Mouse (Mus musculus) cerebellum, postnatal 4 days (tissue): ENCODE results near the gene Insl5.

Experiments used
- DNase-seq, 2 experiments: peaks; one replicate each; pipeline ENCODE4 v3.0.0; 2022; ENCODE audit warnings: low spot score in 2 of 2, mixed read lengths in 1 of 2

Insl5 gene

GRCm38 (mm10) chr4:103026621-103027020, at the start of gene Insl5:
Gene Insl5 (minus strand): TSS chr4:103026842.
- DNase-seq = no peak

GRCm38 (mm10) chr4:103070631-103071030, 44.0 kb upstream of the Insl5 start:
- DNase-seq = no peak

- DNase-seq = no peak
Measured at GRCm38 (mm10) chr4:103067906-103068655, 41.4 kb upstream of the Insl5 start.

- no peak for DNase-seq
Measured at GRCm38 (mm10) chr4:103064976-103065375, 38.3 kb upstream of the Insl5 start.

DNA sequence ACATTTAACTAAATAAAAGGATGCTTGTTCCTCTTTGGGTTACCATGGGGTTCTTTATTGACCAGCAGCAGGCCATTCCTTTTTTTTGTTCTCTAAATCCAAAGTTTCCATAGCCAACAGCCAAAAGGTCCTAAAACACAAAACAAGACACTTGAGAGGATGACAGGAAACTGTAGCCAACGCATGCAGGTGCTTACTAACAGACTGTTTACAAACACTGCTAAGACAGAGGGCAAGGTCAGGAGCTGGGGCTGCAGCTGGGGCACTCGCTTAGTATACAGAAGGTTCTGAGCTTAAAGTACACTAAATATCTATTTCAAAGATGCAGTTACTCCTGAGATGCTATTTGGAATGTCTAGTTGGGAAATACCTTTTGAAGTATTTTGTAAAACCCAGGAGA, 37.8 kb upstream of the Insl5 start:
- no peak for DNase-seq

GRCm38 (mm10) chr4:103056909-103057308, 30.3 kb upstream of the Insl5 start:
- no peak for DNase-seq

GRCm38 (mm10) chr4:103048046-103048445, 21.4 kb upstream of the Insl5 start:
- DNase-seq = no peak

DNA sequence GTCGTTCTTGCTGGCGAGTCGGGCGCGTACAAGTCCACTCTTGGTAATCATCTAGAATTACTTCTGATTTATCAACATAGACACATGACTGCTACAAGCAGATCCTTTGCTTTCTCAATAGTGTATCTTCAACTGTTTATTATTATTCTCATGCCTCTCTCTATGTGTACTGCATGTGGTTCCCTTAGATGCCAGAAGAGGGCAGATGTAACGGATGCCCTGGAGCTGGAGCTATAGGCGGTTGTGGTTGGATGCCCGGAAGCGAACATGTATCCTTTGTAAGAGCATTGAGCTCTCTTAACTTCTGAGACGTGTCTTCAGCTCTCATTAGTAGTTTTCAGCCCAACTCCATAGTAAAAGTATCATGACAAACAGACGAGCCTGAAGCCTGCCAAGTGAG, 16.4 kb upstream of the Insl5 start:
- DNase-seq = no peak

GRCm38 (mm10) chr4:103039838-103040191, 13.2 kb upstream of the Insl5 start:
- no peak for DNase-seq

DNA sequence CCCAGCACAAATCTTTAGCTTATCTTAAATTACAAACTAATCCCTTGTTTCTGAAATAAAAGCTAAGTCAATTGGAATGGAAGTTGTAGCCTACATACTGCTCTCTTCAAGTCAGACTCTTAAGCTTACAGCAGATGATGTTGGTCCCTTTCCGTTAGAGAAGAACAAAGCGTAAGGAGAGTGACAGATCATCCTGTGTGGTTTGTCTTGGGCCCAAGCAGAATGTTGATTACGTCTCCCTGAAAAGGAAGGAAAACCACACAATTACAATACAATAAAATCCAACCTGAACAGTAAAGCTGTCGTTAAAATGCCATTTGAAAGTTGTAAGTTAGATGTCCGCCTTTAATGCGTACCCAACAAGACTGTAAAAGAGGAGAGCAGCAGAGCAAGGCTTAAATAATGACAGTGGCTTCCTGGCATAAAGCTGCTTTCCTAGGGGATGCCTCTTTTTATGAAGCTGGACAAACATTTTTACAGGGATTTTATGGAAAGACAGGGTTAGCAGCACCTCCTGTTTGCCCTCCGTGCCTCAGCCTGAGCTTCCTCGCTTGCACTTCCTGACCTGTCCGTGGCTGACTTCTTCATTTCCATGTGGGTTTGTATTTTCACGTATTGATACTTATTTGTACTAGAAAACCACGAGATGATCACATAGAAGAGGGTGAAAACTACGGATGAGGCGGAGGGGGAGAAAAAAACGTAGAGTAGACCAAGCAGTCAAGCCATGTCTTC, 12.6 kb upstream of the Insl5 start:
- DNase-seq = no peak

- DNase-seq = no peak
Measured at GRCm38 (mm10) chr4:103028177-103029088, 1.8 kb upstream of the Insl5 start.

DNA sequence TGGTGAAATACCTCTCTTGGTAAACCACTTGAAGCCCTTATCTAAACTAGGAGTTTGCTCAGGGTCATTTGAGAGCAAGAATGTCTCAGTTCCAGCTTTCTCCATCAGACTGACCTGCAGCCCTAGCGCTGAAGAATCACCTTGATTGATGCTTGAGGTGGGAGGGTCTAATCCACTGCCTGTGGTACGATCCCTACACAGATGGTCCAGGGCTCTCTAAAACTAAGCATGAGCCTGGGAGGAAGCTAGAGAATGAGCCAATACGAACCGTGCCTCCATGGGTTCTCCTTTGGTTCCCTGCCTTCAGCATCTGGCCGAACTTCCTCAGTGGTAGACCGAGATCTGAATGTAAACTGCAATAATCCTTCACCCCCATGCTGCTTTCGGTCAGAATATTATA, 1.1 kb upstream of the Insl5 start:
- no peak for DNase-seq

- DNase-seq = no peak
Measured at GRCm38 (mm10) chr4:103013490-103013889, 13.2 kb downstream of the Insl5 start.

DNA sequence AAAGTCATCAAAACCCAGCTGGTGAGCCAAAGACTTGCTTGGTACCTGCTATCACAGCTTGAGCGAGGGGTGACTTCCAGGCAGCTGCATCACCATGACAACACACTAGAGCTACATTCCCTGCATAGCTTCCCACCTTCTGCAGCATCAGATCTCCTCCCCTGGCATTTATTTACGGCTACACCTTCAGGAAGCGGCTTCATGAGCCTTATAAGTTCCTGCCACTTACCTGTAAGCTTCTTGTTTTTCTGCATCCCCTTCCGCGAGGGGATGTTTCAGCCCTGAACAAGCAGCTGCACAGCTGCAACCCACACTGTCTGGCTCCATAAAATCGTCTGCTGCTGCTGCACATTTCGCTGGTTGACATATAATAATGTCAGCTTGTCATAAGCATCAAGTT, 14.8 kb downstream of the Insl5 start:
- DNase-seq = no peak

DNA sequence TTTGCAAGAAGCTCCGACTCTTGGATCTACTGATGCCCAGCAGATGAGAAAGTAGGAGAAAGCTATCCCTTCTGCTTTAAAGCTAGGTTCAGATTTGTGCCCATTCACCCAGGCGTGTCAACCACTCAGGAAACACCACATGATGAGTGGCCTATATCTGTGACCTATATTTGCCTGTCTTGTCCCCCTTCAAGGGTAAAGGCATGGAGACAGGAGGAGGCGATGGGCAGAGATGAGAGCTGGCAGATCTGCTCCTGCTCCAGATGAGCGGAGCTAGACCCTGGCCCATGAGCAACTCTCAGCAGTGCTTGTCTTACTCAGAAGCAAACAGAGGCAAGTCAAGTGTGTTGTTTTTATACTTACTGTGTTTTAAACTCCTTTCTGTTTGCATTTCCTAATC, 15.9 kb downstream of the Insl5 start:
- DNase-seq = no peak

GRCm38 (mm10) chr4:103006943-103007418, 19.7 kb downstream of the Insl5 start:
- DNase-seq = no peak

GRCm38 (mm10) chr4:103006266-103006665, 20.4 kb downstream of the Insl5 start:
- DNase-seq = no peak

DNA sequence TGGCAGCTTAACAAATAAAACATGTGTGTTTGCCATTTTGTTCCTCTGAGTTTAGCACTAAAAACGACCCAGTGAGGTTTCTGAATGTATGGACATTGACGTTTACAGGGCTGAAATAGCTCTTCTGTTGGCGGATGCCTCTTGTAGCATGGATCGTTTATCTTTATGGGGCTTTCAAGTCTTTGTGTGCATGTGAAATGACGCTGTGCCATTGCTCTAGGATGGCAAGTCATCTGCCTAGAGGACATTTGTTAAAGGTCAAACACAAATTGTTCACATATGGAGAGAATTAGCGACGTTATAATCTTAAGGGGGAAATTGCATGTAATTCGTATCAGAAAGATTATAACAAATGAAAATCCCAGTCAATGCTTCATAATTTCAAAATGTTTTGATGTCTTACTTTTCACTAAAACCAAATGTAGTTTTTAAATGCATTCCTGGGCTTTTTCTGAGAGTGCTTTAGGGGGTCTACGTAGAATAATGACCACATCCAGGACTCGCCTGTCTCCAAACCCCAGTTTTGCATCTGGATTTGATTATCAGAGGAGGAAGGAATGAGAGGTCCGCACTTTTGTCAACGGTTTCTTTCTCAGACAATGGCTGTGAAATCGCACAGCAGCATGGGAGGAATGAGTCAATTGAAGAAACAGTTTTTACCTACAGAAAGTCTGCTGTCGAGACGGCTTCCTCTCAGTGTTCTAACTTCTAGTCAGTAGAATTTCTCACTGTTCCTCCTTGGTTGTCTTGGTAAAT, 21.3 kb downstream of the Insl5 start:
- DNase-seq = no peak

- DNase-seq = no peak
Measured at GRCm38 (mm10) chr4:103004681-103005080, 22.0 kb downstream of the Insl5 start.

DNA sequence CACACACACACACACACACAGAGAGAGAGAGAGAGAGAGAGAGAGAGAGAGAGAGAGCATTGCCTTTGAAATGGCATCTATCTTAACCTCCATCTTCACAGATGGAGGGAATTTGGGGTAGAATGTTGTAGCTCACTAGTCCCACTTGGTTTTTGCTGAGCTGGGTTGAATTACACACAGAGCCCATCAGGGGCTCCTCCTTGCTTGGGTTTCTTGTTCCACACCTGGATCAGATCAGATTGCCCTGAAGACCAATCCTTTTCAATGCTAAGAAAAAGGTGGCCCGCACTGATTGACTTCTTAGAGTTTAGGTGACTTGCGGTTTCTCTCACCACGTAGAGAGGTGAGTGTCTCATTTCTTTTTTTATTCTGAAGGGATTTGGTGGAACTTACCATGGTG, 35.0 kb downstream of the Insl5 start:
- no peak for DNase-seq

DNA sequence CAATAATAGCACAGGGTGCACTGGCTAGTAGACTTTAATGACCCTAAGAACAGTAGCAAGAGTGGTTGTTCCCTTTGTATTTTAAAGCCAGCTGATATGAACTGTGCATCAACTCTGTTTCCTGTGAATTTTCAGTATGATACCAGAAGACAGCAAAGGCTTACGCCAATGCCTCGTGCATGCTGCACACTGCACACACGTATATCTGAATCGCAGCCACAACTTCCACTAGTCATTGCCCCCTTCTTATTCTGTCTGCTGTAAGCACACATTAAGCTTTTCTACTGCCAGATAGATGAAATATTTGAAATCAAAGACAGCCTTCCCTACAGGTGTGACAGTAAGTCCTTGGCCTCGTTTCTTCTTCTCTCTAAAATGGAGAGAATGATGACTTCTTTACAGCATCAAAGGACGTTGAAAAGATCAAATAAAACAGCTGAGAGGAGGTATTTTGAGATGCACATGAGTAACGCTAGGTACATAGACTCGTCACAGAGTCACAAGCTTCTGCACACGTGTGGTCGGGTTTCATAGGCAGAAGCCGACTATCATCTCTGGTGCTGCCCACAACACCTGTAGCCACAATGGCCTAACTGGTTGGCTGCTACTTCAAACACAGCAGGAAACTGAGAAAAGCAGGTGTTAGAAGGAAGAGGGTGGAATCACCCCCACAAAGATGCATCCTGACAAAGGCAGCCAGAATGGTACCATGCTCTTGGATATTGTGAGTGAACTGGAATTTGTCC, 35.9 kb downstream of the Insl5 start:
- DNase-seq = no peak
